Mouse (Mus musculus): ENCODE data around the gene Camta1.

DNA sequence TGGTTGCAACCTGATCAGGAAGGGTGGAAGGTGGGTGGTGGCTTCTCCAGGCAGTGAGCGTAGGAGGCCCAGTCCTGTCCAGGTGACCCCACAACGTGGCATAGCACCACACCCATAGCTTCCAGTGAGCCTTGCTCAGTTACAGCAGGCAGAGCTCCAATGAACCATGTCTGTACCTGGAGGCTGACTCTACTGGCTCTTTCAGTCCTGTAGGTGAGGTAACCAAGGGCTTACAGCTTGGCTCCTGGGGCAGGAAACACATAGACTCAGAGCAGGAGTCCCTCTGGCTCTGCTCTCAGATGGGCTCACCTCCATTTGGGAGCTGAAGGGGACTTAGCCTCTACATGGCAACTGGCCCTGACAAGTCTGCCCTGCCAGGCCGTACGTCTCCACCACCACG lies 393.3 kb downstream of the Camta1 start:
- TF ChIP-seq CTCF (IDR thresholded peaks at IDR 0.05; ENCODE audit: borderline replicate concordance, insufficient read depth, low read depth, low read length) (no peak), POLR2A (IDR thresholded peaks at IDR 0.05; ENCODE audit: borderline replicate concordance, insufficient read depth, low read length) (no peak)
